Mouse (Mus musculus): ENCODE measurements around the gene Nrarp.

Gene Nrarp

DNA sequence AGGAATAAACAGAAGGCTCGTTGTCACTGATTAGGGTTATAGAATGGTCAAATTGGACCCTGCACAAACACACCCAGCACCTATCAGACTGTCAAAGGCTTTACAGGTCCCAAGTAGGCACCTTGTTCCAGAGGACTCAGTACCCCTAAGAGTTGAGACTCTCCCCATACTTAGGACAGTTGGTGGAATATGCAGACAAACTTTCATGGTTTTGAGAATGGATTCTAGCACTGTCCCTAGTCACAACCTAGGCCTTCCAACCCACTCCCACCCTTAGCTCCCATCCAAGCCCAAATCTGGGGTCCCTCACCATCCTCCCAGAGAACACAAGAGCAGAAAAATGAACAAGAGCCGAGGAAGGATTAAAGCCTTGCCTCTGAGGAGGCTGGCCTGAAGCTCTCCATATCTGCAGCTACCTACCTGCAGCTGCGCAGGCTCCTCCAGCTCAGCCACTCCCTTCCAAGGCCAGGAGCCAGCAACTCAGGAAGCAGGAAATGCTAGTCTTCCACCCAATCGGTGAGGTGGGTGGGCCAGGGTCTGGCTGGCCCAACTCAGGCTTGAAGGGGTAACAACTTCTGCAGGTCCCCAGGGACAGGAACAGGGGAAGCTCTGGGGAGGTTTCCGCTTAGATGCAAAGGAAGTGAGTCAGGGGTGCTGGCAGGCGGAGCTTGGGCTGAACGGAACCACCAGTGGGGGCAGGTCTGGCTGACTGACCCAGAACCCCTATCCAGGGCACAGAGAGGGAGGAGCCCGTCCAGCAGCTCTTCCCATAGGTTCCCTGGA lies 15.8 kb downstream of the Nrarp start, which contains the start of gene Tor4a:
Gene Tor4a (minus strand): TSS at position 715 of the 783 bp plus-strand sequence.
- DNase-seq (ENCODE audit: low read depth) = no peak

DNA sequence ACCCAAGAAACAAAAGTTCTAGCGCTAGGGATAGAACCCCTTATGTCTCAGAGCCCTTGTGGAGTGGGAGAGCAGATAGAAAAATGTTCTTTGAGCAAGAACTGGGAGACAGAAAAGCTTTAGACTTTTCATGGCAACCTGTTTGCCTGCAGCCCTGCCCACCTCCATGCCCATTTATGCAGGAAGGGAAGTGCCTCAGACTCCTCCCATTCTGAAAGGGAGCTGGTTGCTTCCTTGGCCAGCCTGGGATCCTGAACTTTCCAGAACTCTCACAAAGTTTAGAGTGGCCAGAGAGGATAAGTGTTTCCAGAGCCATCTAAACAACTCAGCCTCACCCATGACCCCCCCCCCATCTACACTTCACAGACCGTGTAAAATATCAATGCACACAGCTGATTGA lies 16.6 kb downstream of the Nrarp start:
- no peak for DNase-seq (ENCODE audit: low read depth)

DNA sequence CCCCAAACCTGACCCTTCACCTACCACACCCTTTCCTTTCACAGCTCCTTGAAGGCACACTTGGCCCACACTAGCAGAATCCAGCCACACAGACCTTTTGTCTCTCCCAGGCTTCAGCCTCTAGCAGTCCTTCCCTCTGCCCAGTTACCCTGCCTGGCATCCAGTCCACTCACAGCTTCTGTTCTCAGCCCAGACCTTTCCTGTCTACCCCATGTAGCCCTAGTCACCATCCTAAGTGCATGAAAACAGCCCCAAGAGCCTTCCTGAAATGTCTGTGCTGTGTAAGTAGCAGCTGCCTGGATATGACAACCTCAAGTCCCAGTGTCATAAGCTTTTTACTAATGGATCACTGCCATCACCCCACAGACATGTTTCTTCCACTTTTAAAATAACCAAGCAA lies 17.4 kb downstream of the Nrarp start:
- no peak for DNase-seq (ENCODE audit: low read depth)

DNA sequence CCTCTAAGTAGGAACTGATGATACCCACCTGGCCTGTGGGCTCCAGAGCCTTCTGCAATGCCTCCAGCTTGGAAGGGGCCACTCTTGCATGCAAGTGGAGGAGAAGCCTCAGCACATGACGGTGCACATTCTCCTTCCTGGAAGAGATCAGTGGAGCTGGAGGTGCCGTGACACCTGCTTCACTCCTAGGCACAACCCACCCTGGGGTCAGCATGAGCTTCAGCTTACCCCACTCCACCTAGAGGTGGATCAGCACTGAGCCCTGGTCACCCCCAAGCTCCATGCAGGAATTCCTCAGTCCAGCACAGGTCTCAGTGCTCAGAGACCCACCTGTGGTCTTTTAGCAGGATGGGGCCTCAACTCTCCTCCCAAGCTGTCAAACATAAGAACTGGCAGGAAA lies 20.1 kb downstream of the Nrarp start:
- DNase-seq (ENCODE audit: low read depth) = no peak

DNA sequence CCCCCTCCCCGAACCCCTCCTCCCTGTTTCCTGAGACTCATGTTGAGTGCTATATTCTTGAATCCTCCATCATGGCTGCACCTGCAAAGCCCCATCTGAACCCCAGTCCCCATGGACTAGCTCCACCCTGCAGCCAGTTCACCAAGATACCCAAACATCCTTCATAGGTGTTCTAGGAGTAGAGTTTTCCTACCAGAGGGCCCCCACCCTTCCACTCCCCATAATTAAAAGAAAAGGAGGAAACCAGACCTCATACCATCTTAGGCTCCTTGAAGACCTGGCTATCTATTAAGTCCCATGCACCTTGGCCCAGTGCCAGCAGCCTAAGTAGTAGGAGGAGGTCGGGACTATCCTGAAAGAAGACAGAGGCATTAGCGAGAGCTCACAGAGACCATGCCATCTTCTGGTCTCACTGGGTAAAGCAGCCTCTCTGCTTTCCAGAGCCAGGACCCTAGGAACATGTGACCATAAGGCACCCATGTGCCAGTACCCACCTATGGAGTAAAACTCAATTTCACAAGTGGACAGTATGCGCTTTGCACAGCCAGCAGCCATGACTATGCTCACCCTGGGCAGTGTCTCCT lies 23.2 kb downstream of the Nrarp start:
- no peak for DNase-seq (ENCODE audit: low read depth)

DNA sequence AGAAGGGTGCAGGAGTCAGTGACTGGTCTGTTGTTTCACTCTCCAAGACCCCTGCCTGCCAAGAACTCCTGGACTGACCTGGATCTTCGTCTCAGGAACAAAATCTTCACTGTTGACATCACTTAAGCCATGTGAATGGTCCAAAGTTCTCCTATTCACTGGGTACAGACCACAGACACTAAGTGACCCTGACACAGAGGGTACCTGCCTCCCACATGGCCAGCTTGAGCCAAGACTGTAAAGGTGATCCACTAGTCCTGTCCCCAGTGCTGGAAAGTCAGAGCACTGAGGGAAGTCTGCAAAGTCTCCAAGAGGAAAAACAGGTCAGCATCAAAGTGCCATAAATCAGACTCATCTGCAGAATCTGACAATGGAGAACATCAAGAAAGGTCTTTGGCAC lies 27.0 kb downstream of the Nrarp start:
- no peak for DNase-seq (ENCODE audit: low read depth)

DNA sequence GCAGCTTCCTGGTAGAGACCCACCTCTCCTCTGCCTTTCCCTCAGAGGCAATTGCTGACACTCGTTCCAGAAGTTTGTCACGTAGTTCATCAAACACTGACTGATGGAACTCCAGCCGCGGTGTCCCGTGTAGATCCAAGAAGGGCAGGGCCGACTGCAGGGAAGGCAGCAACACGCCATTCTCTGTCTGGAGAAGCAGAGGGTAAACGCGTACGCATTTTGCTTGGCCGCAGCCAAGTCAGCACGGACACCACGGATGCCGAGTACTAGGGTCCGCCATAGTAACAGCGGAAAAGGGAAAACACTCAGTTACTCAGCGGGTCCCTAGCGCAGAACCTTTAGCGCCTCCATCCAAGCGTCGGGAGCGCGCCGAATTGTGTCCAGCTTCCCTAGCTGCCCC lies 30.1 kb downstream of the Nrarp start:
- DNase-seq (ENCODE audit: low read depth) = no peak

DNA sequence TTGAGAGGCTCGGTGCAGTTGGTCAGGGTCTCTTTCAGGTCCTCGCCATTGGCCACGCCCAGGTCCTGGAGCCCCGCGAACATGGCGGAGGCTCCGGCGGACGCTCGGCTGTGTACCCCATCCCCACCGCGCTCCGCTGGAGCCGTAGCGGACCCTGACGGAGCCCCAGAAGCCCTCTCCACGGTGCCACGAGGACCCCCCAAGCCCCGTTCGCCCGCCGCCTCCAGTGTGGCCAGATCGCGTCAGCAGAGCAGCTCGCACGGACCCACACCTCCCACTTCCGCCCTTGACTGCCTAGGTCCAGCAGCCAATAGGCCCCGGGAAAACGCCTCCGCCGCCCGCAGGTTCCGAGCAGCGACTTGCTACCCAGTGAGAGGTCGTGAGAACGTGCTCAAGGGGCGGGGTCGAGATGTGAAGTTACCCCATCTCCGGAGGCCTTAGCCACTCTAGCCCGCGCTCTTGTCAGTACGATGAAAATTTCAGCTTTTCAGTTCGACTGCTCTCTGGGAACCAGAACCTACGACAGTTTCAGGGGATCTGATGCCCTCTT lies 30.6 kb downstream of the Nrarp start, which contains the start of gene Nelfb:
Gene Nelfb (minus strand): TSS at position 369 of the 550 bp plus-strand sequence.
- DNase-seq (ENCODE audit: low read depth) = peak; percentile 87

DNA sequence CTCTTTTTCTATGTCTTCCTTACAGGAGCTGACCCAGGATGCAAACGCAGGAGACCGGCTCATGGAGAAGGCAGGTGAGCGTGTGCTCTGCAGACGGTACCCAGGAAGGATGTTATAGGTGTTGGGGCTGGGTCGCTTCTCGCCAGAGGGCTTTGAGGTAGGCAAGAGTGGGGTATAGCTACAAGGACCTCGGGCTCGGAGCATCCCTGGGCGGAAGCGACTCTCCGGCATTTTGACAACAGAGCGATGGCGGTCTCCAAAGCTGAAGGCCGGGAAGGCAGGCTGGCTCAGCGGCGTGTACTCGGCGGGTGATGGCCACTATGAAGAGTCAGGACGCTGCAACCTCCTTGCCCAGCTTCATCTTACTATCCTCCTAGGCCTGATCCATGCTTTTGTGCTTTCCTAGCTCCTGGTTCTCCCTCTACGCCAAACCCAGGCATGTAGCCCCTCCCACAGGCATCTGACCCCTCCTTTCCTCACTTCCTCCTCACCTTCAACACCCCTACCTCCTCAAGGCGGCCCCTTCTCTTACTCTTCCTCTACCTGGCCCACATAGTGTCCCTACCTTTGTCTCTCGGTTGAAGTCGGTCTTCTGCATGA lies 32.8 kb downstream of the Nrarp start:
- no peak for DNase-seq (ENCODE audit: low read depth)

DNA sequence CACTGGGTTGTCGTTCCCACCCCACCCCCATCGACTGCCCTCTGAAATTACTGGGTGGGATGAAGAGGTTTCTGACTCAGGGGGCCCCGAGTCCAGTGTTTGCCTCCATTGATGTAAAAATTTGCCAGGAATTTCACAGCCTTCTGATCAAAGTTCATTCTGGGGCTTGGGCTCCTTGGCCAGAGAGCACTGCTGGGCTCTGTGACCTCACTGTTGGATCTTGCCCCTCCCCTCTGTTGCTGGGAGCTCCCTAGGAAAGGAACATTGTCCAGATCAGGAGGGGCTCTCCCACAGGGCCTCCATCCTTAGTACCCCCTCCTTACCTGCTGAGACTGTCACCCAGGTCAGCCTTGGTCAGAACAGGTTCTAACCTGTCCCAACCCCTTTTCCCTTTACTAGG lies 33.9 kb downstream of the Nrarp start, which contains the start of gene Stpg3:
Gene Stpg3 (minus strand): TSS at position 194 of the 400 bp plus-strand sequence.
- no peak for DNase-seq (ENCODE audit: low read depth)

DNA sequence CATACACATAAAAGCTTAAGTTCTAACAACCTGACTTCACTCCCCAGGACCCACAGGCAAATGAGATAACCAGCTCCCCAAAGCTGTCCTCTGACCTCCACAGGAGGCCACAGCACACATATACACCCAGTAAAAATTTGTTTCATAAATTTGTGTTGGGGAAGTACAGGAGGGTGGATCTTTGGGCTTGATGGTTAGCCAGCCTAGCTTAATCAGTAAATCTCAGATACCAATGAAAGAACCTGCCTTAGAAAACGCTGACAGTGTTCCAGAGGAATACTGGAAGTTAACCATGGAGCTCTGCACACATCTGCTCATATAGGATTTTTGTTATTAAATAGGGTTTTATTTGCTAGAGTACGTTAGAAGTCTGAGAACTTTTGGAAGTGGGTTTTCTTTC lies 37.1 kb downstream of the Nrarp start:
- DNase-seq (ENCODE audit: low read depth) = no peak

DNA sequence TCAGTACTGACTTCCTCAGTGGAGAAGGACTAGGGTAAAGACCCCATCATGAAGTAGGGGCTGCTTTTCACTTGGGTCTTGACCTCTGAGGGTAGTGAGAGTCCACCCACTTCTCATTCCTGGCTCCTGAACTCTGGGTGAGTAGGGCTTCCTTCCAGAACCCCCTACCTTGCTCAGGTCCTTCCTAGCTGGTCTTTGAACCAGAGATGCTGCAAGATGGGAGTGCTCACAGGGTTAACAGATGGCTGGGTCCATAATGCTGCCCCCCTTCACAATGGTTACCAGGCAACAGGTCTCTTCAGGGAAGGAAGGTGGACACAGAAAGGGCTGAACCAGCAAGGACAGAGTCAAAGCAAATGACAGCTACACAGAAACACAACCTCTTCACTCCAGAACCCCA lies 37.9 kb downstream of the Nrarp start, which contains the start of gene Fam166a:
Gene Fam166a (plus strand): TSS at position 301 of the 400 bp plus-strand sequence.
- DNase-seq (ENCODE audit: low read depth) = no peak

DNA sequence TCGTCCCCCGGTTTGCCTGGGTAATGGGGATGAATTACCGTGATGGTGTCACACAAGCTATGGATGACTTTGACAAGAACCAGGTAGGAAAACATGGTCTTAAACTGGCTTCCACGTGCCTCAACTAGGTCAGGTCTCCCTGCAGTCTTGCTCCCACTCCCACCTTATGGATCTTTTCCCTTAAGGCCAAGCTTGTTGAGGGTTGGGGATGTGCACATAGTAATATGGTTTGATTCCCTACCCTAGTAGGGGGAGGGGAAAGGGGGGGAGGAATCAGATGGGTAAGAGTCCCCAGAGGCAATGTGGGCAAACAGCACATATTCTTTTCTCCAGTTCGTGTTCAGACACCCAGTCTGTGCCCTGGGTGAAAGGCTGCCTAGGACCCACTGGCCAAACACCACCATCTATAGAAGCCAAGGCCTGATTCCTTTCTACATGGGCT lies 40.8 kb downstream of the Nrarp start:
- DNase-seq (ENCODE audit: low read depth) = no peak

DNA sequence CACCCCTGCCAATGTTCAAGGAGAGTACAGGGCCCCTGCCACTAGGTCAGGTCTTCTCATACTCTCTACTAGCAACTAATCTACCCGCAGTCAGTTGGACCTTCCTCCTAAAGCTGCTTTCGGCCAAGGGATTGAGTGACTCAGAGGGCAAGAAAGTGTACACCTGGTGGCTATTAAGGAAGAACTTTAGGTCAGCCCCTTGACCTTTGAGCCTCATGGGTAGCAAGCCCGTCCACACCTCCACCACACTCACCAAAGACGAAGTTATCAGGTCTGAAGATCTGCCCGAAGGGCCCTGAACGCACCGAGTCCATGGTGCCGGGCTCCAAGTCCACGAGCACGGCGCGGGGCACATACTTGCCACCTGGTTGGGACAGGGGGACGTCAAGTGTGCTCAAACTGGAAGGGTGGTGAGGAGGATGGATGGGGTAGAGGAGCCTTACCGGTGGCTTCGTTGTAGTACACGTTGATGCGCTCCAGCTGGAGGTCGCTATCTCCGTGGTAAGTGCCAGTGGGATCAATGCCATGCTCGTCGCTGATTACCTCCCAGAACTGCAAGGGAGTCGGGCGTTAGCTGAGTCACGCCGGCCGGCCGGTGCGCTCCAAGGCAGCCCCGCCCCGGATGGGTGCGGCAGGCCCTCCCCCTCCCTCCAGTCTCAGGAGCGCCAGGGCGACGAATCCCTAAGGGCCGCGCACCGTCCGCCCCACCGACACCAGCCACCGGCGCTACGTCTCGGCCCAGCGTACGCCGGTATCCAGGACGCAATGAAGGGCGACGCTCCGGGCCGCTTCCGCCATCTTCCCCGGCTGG lies 43.3 kb downstream of the Nrarp start:
- peak; percentile 88 for DNase-seq (ENCODE audit: low read depth)

DNA sequence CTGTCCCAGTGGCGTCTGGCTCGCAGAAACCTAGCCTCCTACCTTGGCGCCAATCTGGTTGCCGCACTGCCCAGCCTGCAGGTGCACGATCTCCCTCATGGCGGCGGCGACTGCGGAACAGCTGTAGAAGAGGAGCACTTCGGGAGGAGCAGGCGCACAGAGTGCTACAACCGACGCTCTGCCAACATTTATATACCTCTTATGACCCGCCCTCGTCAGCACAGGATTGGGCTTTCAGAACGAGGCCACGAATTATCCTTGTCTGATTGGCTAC lies 43.9 kb downstream of the Nrarp start, which contains the start of gene Tubb4b:
Gene Tubb4b (minus strand): TSS at position 211 of the 274 bp plus-strand sequence.
- no peak for DNase-seq (ENCODE audit: low read depth)

DNA sequence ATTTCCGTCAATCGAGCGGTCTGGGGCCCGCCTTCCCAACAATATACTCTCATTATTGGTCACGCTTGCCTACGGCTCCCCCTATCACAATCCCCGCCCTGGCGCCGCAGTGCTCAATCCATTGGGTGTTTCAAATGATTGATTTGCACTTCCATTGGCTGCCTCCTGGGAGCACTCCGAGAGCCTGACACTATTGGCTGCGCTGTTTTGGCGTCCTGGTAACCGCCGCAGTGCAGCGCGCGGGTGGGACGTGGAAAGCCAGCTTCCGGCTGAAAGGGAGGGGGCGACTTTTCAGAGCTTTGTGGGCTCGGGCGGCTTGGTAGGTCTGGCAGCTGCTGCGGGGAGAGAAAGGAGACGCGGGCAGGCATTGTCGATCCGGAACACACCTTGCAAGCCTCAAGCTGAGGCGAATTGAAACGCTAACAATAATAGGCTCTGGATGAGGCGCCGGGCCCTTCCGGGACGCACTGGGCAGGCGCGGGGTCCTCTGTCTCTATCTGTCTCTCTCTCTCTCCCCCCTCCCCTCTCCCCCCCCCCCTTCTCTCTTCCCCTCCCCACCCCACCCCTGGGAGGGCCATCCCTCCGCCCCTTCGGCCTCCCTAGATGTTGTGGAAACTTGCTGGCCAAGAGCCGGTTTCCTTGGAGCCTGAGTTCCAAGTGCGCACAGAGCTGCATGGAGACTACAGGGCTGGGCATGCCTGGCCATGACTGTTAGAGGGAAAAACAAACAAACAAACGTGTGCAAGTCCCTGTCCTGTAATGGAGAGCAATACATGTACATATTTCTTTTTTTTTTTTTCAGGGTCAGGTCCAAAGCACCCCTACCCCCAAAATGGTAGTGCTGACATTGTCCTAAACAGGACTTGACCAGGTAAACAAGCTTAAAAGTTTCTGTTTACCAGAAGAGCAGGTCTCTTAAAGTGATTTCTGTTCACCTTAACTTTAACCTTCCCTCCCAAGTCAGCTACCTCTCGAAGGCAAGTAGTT lies 44.5 kb downstream of the Nrarp start:
- DNase-seq (ENCODE audit: low read depth) = peak; percentile 99

DNA sequence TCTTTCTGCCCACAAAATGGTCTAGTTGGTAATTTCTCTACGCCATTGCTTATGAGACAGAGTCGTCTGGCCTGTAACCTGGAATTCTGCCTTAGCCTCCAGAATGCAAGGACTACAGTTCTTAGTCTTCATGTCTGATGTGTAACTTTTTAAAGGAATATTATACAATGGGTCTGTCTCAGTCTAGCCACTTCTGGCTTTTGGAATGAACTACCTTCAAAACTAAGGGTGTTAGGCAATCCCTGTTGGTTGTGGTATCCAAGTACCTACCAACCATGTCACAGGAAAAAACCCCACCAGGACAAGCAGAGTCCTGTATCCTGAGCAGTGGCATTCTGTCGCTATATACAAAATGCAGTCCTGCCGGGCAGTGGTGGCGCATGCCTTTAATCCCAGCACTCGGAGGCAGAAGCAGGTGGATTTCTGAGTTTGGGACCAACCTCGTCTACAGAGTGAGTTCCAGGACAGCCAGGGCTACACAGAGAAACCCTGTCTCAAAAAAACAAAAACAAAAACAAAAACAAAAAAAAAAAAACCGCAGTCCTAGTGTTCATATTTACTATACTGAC lies 45.3 kb downstream of the Nrarp start:
- no peak for DNase-seq (ENCODE audit: low read depth)

DNA sequence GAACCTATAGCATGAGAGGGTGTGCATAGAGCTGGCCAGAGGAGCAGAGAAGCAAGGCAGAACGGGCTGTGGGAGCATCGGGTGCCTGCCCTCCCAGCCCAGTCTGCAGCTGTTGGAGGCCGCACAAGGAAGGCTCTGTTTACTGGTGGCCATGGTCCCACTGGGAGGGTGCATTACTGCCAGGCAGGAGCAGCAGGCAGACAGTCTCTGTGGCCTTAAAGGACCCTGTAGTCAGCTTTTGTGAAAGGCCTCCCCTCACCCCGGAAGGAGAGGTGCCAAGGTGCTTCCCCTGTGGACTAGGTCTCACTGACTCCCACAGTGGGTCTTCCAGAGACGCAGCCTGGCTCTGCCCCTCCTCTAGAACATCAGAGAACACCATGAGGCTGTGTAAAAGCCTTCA lies 46.3 kb downstream of the Nrarp start:
- DNase-seq (ENCODE audit: low read depth) = no peak

DNA sequence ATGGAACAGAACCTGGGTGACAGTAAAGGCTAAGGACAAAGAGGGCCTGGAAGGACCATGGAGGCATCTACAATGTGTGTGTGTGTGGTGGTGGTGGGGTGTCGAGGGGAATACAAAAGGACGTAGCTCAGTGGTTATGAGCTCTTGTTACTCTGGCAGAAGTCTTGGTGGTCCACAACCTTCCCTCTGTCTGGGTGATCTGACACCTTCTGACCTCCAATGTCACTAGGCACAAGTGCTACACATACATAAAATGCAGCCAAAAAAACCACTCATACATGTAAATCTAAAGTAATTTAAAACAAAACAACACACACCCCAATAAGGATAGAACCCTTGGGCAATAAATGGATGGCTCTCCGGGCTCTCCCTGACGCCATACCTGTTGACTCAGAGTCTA lies 46.8 kb downstream of the Nrarp start:
- no peak for DNase-seq (ENCODE audit: low read depth)

DNA sequence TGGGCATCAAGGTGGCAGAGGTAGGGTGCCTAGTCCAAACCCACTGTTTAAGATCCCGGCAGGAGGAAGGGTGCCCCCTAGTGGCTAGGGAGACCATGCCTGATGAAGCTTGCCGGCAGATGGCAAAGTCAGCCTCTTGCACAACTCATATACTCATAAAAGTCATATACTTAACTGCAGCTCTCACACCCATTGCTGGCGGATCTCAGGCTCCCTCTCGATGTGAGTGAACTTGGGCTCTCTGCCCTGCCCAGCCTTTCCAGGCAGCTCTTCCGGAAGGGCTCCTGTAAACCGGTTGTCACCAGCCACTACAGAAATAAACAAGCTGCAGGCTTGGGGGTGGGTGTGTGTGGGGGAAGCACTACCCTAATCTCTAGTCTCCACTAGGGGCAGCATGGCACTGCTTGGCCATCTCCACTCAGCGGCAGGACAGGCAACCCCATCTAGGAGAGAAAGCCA lies 47.9 kb downstream of the Nrarp start:
- DNase-seq (ENCODE audit: low read depth) = peak; percentile 86
